Mouse (Mus musculus) forebrain, embryonic 15.5 days (tissue): ENCODE data around the gene Atoh8. TPM values are rescaled to one million over a fixed set of nuclear protein-coding genes. Genes with fewer than 3 reads are reported as not detected.

Experiments used
- ATAC-seq: fragments of 200-750 bp; cut with Nextera tagmentation; replicated peaks from 2 replicates; pipeline ENCODE4 v1.8.0; 2017; ENCODE audit warnings: mild to moderate bottlenecking, moderate TSS enrichment, moderate library complexity
- H3K27ac ChIP-seq: fragments of 300-500 bp; sonication (generic); replicated peaks from 2 replicates; pipeline ENCODE4 v1.5.1; 2015; ENCODE audit warnings: mild to moderate bottlenecking, inconsistent platforms
- H3K27me3 ChIP-seq: fragments of 300-500 bp; sonication (generic); 2 replicates; pipeline ENCODE4 v1.6.1; 2015; ENCODE audit warnings: inconsistent platforms
- H3K36me3 ChIP-seq: fragments of 300-500 bp; sonication (generic); 2 replicates; pipeline ENCODE4 v1.6.1; 2015; ENCODE audit warnings: mild to moderate bottlenecking, inconsistent platforms
- H3K4me1 ChIP-seq: fragments of 300-500 bp; sonication (generic); 2 replicates; pipeline ENCODE4 v1.6.1; 2015; ENCODE audit warnings: inconsistent platforms
- H3K4me2 ChIP-seq: fragments of 300-500 bp; sonication (generic); replicated peaks from 2 replicates; pipeline ENCODE4 v1.6.1; 2015; ENCODE audit warnings: mild to moderate bottlenecking, inconsistent platforms
- H3K4me3 ChIP-seq: fragments of 300-500 bp; sonication (generic); 2 replicates; pipeline ENCODE4 v1.5.1; 2015; ENCODE audit warnings: mild to moderate bottlenecking, inconsistent platforms
- H3K9ac ChIP-seq: fragments of 300-500 bp; sonication (generic); replicated peaks from 2 replicates; pipeline ENCODE4 v1.6.1; 2015; ENCODE audit warnings: mild to moderate bottlenecking, inconsistent platforms
- H3K9me3 ChIP-seq: fragments of 300-500 bp; sonication (generic); 2 replicates; pipeline ENCODE4 v1.6.1; 2016; ENCODE audit warnings: inconsistent platforms
- WGBS: fragments of 180-500 bp; shearing (Covaris S2); methylation state at CpG from one replicate; pipeline ENCODE4 v1.1.7; 2015; ENCODE audit warnings: mixed read lengths; 5-methylcytosine and 5-hydroxymethylcytosine counted together
- polyA plus RNA-seq: library from polyadenylated mRNA; unstranded; fragments of >200 nt; fragmentation: Nextera tagmentation; extraction: Ambion mirVana; gene quantifications from 2 replicates; pipeline ENCODE4 v1.2.1, GENCODE M21; 2015

Atoh8 gene
- polyA plus RNA-seq, 1 experiment from 2014 or later = 2.7 TPM

DNA sequence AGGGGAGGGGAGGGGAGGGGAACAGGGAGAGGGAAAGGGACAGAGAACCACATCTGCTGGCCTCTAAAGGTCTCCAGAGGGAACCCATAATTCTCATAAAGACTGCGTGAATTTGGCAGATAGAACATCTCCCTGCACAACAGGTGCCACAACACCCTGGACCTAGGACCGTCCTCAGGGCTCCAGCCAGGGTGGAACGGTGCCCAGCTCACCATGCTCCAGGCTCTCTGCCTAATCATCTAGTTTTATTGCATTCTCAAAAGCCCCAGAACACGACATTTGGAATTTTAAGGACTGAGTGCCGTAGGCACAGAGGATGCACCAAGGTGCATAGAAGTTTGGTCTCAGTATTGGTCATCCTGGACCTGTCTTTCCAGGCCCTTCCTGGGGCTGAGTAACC lies 34.9 kb upstream of the Atoh8 start:
- no peak overlapping the region for H3K27ac ChIP-seq
- H3K36me3 ChIP-seq = no peaks in the 10 kb centered on the region
- peaks cover 17% of the 10 kb centered on the region for H3K4me1 ChIP-seq
- peak; percentile 17; the same call in 1 of the 2 replicates for ATAC-seq
- no peak overlapping the region for H3K4me3 ChIP-seq
- H3K4me2 ChIP-seq = no peak overlapping the region
- no peaks in the 10 kb centered on the region for H3K27me3 ChIP-seq
- WGBS = 76% methylated on average over 5 of the region's 5 CpGs
- H3K9ac ChIP-seq = no peak overlapping the region
- no peaks in the 10 kb centered on the region for H3K9me3 ChIP-seq

DNA sequence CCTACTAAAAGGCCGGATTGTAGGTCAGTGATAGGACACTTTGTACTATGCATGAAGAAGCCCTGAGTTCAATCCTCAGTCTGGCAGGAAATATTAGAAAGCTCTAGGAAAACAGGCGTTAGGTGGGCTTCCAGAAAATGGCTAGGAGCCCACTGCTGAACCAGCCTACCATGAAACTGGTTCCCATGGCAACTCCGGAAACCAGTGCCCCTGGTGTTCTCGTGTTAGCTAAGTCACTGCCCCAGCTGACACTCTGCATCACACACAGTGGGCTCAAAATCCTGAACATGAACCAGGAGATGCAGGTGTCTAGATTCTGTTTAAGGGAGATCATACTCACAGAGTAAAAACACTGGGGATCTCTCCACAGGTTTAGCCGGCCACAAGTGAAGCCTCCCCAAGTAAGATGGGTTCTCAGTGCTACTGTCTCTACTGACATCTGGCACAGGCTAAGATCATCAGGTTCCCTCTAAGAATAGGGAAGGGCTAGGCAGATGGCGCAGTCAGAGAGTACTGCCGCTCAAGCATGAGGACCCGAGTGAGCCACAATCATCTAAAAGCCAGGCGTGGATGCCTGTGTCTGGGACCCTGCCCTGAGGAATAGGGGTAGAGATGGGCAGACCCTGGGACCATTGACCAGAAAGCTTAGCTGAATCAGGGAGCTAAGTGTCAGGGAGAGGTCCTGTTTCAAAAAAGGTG lies 32.9 kb upstream of the Atoh8 start:
- 69% methylated on average over 9 of the region's 9 CpGs for WGBS
- Histone ChIP-seq H3K9ac (no peak overlapping the region), H3K4me1 (peaks cover 17% of the 10 kb centered on the region), H3K4me2 (no peak overlapping the region), H3K27ac (no peak overlapping the region), H3K4me3 (no peak overlapping the region), H3K27me3 (no peaks in the 10 kb centered on the region), H3K9me3 (no peaks in the 10 kb centered on the region), H3K36me3 (no peaks in the 10 kb centered on the region)
- no peak for ATAC-seq

DNA sequence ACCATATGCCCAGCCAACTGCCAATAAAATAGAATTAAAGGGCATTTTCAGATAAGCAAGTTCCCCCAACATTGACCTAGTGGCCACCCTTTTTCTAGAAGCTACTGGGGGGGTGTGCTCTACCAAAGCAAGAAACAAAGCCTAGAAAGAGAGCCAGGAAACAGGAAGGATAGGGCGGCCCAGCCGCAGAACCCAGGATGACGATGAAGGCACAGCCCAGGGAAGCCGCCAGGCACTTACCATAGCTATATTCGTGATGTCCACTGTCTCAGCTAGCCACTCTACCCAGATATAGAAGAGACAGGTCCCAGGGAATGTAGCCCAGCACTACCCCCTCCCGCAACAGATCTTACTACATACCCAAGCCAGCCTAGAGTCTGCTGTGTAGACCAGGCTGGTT lies 30.3 kb upstream of the Atoh8 start:
- Histone ChIP-seq H3K4me2 (no peak overlapping the region), H3K36me3 (no peaks in the 10 kb centered on the region), H3K4me3 (no peak overlapping the region), H3K27me3 (no peaks in the 10 kb centered on the region), H3K4me1 (peaks cover 8% of the 10 kb centered on the region), H3K9me3 (no peaks in the 10 kb centered on the region), H3K27ac (no peak overlapping the region), H3K9ac (no peak overlapping the region)
- 82% methylated on average over 6 of the region's 6 CpGs for WGBS
- ATAC-seq = no peak

DNA sequence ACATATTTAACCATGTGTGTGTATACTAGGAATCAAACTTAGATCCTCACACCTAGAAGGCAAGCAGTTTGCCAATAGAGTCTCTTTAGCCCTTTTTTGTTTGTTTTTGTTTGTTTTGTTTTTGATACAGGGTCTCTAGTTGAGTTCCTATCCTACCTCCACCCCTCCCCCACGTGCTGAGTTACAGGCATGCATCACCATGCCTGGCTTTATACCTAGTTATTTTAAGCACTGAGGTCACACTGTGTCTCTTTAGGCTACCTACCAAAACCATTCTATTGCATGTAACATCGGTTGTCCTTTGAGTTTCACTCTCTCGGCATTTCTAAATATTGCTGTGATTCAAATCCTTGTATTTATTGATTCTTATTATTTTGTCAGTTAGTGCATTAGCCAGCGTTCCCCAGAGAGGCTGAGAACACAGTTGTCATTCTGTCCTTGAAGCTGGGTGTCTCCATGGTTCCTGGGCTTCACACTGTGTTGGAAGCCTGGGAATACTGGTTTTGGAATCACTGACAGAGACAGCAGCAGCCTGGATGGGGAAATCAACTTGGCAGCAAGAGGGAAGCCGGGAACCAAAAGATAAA lies 28.4 kb upstream of the Atoh8 start:
- Histone ChIP-seq H3K9me3 (no peaks in the 10 kb centered on the region), H3K36me3 (no peaks in the 10 kb centered on the region), H3K27me3 (no peaks in the 10 kb centered on the region), H3K9ac (no peak overlapping the region), H3K4me1 (0 out of 2 replicates have a peak, but pooled peaks cover 2% of the 10 kb centered on the region), H3K4me2 (no peak overlapping the region), H3K4me3 (no peak overlapping the region), H3K27ac (no peak overlapping the region)
- whole genome bisulfite sequencing = 62% methylated on average over 5 of the region's 5 CpGs
- ATAC-seq = no peak

DNA sequence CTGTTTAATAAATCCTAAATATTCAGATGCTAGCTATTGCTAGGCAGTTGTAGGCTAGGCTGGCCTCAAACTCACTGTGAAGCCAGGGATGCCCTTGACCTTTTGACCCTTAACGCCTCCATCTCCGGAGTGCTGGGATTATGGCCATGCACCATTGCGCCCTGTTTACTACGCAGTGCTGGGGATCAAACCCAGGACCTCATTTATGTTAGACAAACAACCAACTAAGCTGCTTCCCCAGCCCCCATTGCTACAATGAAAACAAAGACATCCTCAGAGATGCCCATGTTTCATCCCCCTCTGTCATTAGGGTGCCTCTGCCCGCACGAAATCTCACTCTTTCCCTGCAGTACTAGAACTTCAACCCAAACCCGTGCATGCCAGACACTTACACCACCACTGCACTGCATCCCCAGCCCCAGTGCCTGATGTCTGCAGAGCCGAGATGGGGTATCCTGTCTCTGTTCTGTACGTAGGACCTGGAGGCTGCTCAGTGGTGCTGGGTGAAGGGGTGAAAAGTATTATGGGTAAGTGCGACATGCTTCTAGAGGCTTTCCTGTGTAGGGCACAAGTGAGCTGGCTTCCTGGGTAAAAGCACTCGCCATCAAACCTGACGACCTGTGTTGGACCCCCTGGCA lies 26.4 kb upstream of the Atoh8 start:
- Histone ChIP-seq H3K9me3 (no peaks in the 10 kb centered on the region), H3K4me1 (no peaks in the 10 kb centered on the region), H3K4me2 (no peak overlapping the region), H3K27ac (no peak overlapping the region), H3K4me3 (no peak overlapping the region), H3K36me3 (no peaks in the 10 kb centered on the region), H3K9ac (no peak overlapping the region), H3K27me3 (no peaks in the 10 kb centered on the region)
- ATAC-seq = 0 out of 2 replicates have a peak, but pooled peaks have one; percentile 14
- WGBS = 80% methylated on average over 12 of the region's 12 CpGs

DNA sequence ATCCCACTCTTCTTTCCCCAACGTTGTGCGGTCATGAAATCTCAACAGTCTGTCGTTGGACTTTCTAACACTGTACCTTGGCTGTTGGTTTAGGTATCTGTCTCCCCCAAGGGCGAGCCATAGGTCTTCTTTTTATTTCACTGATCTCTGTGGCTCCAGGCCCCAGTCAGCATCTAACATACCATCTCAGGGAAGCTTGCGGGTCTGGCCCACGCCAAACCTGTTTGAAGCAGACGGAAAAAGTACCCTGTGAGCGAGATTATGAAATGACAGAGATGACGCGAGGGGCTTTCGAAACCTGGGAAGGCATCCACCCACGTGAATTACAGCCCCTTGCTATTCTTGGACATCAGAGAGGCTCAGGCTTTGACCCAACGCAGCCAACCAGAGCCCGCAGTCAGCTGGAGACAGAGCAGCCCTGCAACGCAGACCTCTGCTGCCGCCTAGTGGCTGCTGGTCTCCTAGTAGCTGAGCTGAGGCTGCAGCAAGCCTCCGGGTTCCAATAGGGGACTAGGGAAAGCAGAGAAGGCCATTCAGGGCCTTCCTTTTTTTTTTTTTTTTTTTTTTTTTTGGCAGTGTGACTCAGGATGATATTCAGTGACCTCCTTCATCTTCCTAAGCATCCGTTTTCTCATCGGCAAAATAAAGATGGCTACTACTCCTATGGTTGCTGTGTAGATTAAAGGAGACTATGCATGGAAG lies 25.8 kb upstream of the Atoh8 start:
- ATAC-seq = peak; percentile 92
- H3K36me3 ChIP-seq = no peaks in the 10 kb centered on the region
- no peak overlapping the region for H3K4me2 ChIP-seq
- no peaks in the 10 kb centered on the region for H3K4me1 ChIP-seq
- no peak overlapping the region for H3K4me3 ChIP-seq
- no peak overlapping the region for H3K27ac ChIP-seq
- 29% methylated on average over 19 of the region's 19 CpGs for WGBS
- no peaks in the 10 kb centered on the region for H3K27me3 ChIP-seq
- no peaks in the 10 kb centered on the region for H3K9me3 ChIP-seq
- H3K9ac ChIP-seq = no peak overlapping the region

DNA sequence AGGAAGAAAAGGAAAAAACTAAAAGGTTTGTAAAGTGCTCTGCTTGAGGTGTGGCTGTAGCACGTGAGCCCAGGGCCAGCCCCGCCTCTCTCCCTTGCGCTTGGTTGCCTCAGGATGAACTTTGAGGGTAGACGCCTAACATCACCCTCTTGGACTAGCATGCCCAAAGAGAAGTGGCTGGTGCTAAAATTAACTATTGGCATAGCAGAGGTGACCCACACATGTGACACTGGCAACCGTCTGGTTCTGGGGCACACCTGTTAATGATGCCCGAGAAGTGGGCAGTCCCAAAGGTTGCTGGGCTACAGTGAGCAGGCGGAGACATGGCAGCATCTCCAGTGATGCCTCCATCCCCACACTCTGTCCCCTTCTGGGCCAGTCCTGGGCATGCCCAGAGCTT lies 24.1 kb upstream of the Atoh8 start:
- Histone ChIP-seq H3K4me3 (no peak overlapping the region), H3K4me2 (no peak overlapping the region), H3K4me1 (peaks cover 5% of the 10 kb centered on the region; the same call in 1 of the 2 replicates), H3K27ac (no peak overlapping the region), H3K9ac (no peak overlapping the region), H3K36me3 (no peaks in the 10 kb centered on the region), H3K27me3 (no peaks in the 10 kb centered on the region), H3K9me3 (no peaks in the 10 kb centered on the region)
- WGBS = 77% methylated on average over 7 of the region's 7 CpGs
- ATAC-seq = no peak

DNA sequence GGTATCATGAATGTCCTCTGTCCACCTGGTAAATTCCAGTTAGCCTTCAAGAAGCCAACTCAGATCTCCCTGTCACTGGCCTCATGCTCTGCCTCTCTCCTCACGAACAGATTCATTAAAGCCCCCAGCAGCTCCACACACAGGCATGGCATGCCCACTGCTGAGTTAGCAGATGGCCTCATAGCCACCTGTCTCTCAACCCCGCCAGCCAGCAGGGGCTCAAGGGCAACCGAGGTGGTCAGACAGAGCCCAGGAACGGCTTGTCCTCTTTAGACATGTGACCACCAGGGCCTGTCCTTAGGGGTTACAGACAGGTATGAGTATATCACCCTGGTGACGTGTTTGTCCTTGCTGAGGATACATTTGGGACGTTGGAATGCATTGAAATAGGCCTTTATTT lies 19.9 kb upstream of the Atoh8 start:
- 77% methylated on average over 6 of the region's 6 CpGs for WGBS
- Histone ChIP-seq H3K36me3 (no peaks in the 10 kb centered on the region), H3K4me3 (no peak overlapping the region), H3K9ac (no peak overlapping the region), H3K27me3 (no peaks in the 10 kb centered on the region), H3K27ac (no peak overlapping the region), H3K9me3 (no peaks in the 10 kb centered on the region), H3K4me1 (peaks cover 11% of the 10 kb centered on the region; the same call in 1 of the 2 replicates), H3K4me2 (no peak overlapping the region)
- ATAC-seq = no peak

DNA sequence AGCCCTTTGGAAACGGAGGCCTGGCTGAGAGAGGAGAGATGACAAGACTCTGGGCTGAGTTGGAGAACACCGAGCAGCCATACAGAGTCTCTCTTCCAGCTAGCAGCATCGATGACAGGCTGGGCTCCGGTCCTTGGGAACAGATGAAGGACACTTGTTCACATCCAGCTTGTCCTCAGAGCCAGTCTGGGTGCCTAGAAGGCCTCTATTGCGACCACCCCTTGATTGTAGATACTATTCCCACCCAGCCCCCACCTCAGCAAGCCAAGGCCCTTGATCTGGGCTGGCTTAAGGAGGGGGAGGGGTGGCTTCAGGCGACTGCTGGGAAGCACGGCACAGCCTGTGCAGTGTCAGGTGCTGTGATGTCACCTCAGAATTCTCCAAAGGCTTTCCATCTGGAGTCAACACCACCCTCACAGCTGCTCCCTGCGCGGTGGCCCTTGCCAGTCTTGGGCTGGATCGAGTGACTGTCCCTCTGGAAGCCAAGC lies 19.3 kb upstream of the Atoh8 start:
- Histone ChIP-seq H3K9ac (no peak overlapping the region), H3K27me3 (no peaks in the 10 kb centered on the region), H3K4me3 (no peak overlapping the region), H3K27ac (0 out of 2 replicates have a peak overlapping the region, but pooled peaks have one; percentile 31), H3K36me3 (no peaks in the 10 kb centered on the region), H3K9me3 (no peaks in the 10 kb centered on the region), H3K4me2 (no peak overlapping the region), H3K4me1 (peaks cover 11% of the 10 kb centered on the region; the same call in 1 of the 2 replicates)
- WGBS = 58% methylated on average over 10 of the region's 10 CpGs
- peak; percentile 58 for ATAC-seq

DNA sequence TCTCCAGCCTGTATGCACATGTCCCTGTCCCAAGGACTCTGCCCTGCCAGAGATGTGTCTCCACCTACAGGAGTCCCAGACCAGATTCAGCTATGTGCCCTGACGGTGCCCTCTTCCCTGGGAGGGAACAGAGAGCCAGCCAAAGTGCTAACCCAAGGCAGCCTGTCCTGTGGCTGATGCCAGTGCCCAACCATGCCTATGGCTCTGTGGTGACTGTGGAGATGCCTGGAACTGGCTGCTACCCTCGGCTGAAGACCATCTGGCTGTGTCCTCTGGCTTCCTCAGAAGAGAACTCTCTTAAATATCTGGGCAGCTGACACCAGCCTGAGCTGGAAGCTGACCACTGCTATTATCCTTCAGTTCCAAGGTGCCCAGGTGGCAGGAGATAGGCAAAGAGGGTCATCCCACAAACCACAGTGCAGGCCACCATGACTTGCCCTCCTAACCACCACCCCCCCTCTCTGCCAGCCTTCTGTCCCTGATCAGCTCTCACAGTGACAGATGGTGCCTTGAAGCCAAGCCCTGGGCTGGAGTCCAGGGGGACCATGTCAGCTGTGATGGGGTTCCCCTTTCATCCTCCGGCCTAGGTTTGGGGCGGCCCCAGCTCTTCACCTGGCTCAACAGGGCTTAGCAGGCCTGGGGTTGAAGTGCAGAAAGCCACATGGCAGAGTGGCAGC lies 18.7 kb upstream of the Atoh8 start:
- WGBS = 76% methylated on average over 4 of the region's 4 CpGs
- H3K27me3 ChIP-seq = no peaks in the 10 kb centered on the region
- H3K9ac ChIP-seq = no peak overlapping the region
- peaks cover 11% of the 10 kb centered on the region; the same call in 1 of the 2 replicates for H3K4me1 ChIP-seq
- H3K36me3 ChIP-seq = no peaks in the 10 kb centered on the region
- H3K4me3 ChIP-seq = no peak overlapping the region
- peak; percentile 32 for ATAC-seq
- H3K9me3 ChIP-seq = no peaks in the 10 kb centered on the region
- 0 out of 2 replicates have a peak overlapping the region, but pooled peaks have one; percentile 31 for H3K27ac ChIP-seq
- no peak overlapping the region for H3K4me2 ChIP-seq

DNA sequence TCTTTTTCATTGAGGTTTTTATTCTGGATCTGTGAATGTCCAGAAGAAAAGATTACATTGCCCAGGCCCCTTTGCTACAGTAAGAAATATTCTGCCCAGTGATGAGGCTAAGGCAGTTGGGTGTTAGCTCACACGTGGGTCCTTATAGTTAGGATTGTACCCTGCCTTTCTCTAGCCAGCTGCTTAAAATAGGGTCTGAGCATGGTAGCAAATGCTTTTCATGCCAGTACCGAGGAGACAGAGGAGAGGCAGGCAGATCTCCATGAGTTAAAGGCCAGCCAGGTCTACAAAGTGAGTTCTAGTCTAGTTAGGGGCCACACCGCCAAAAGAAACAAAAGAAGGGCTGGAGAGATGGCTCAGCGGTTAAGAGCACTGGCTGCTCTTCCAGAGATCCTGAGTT lies 17.8 kb upstream of the Atoh8 start:
- WGBS = 85% methylated on average over 4 of the region's 4 CpGs
- Histone ChIP-seq H3K27me3 (no peaks in the 10 kb centered on the region), H3K4me1 (peaks cover 11% of the 10 kb centered on the region; the same call in 1 of the 2 replicates), H3K36me3 (no peaks in the 10 kb centered on the region), H3K27ac (no peak overlapping the region), H3K4me3 (no peak overlapping the region), H3K9me3 (no peaks in the 10 kb centered on the region), H3K9ac (no peak overlapping the region), H3K4me2 (no peak overlapping the region)
- no peak for ATAC-seq
